Mouse (Mus musculus) ES-E14 (cell line): ENCODE data around the gene Fam174b.

Source experiments
- CHD2 ChIP-seq: IDR thresholded peaks from 2 replicates; pipeline ENCODE4 v1.6.1; 2014; ENCODE audit warnings: mild to moderate bottlenecking, low read depth, low read length, inconsistent platforms
- HCFC1 ChIP-seq: IDR thresholded peaks from 2 replicates; pipeline ENCODE4 v1.6.1; 2012; ENCODE audit warnings: low read length, inconsistent platforms, borderline replicate concordance; ENCODE audit not compliant: insufficient read depth
- ZC3H11A ChIP-seq: IDR thresholded peaks from 2 replicates; pipeline ENCODE4 v1.6.1; 2012; ENCODE audit warnings: low read depth, mild to moderate bottlenecking, inconsistent platforms, low read length, borderline replicate concordance
- ZNF384 ChIP-seq: IDR thresholded peaks from 2 replicates; pipeline ENCODE4 v1.6.1; 2012; ENCODE audit warnings: low read depth, low read length, inconsistent platforms

GRCm38 (mm10) chr7:73697092-73697491 lies 43.0 kb upstream of the Fam174b start:
- TF ChIP-seq HCFC1 (no peak), ZC3H11A (no peak), CHD2 (no peak), ZNF384 (no peak)
